Mouse (Mus musculus) G1E-ER4 (cell line): ENCODE data around the gene Tctex1d2. TPM values are rescaled to one million over a fixed set of nuclear protein-coding genes. Genes with fewer than 3 reads are reported as not detected.

Source experiments
- GATA1 ChIP-seq: IDR thresholded peaks from one replicate; pipeline ENCODE4 v1.8.0; 2012; ENCODE audit warnings: low read length, inconsistent platforms
- polyA plus RNA-seq: library from polyadenylated mRNA; stranded (reverse); fragments of >175 nt; gene quantifications from 2 replicates; pipeline ENCODE4 v1.2.3, GENCODE M21; 2012

Tctex1d2 gene
- polyA plus RNA-seq, 1 experiment: 0.08 TPM

- TF ChIP-seq GATA1: no peak
Observed at GRCm38 (mm10) chr16:32406671-32407070, 12.8 kb upstream of the Tctex1d2 start.

- TF ChIP-seq GATA1: no peak
Observed at GRCm38 (mm10) chr16:32407730-32408129, 11.8 kb upstream of the Tctex1d2 start.

- TF ChIP-seq GATA1: no peak
Observed at GRCm38 (mm10) chr16:32417457-32417856, 2.0 kb upstream of the Tctex1d2 start.

GRCm38 (mm10) chr16:32427506-32427905 is 8.0 kb downstream of the Tctex1d2 start:
- no peak for TF ChIP-seq GATA1

GRCm38 (mm10) chr16:32430474-32431046 is 11.1 kb downstream of the Tctex1d2 start, which contains the start of gene Pcyt1a:
Gene Pcyt1a (plus strand): TSS chr16:32430921.
- TF ChIP-seq GATA1: no peak

GRCm38 (mm10) chr16:32431047-32431591 is 11.6 kb downstream of the Tctex1d2 start:
- no peak for TF ChIP-seq GATA1

- TF ChIP-seq GATA1: no peak
Observed at GRCm38 (mm10) chr16:32431926-32432325, 12.4 kb downstream of the Tctex1d2 start.

- no peak for TF ChIP-seq GATA1
Observed at GRCm38 (mm10) chr16:32433138-32433537, 13.6 kb downstream of the Tctex1d2 start.

- no peak for TF ChIP-seq GATA1
Observed at GRCm38 (mm10) chr16:32434066-32434465, 14.6 kb downstream of the Tctex1d2 start.

- TF ChIP-seq GATA1: no peak
Observed at GRCm38 (mm10) chr16:32434691-32435090, 15.2 kb downstream of the Tctex1d2 start.

GRCm38 (mm10) chr16:32436657-32437056 is 17.2 kb downstream of the Tctex1d2 start:
- TF ChIP-seq GATA1: no peak

GRCm38 (mm10) chr16:32437266-32437665 is 17.8 kb downstream of the Tctex1d2 start:
- no peak for TF ChIP-seq GATA1

GRCm38 (mm10) chr16:32441432-32441831 is 21.9 kb downstream of the Tctex1d2 start:
- no peak for TF ChIP-seq GATA1

GRCm38 (mm10) chr16:32445558-32445957 is 26.1 kb downstream of the Tctex1d2 start:
- no peak for TF ChIP-seq GATA1

- TF ChIP-seq GATA1: no peak
Observed at GRCm38 (mm10) chr16:32446563-32447138, 27.1 kb downstream of the Tctex1d2 start.

GRCm38 (mm10) chr16:32449665-32450064 is 30.2 kb downstream of the Tctex1d2 start:
- TF ChIP-seq GATA1: no peak

GRCm38 (mm10) chr16:32450133-32450532 is 30.6 kb downstream of the Tctex1d2 start:
- no peak for TF ChIP-seq GATA1
